Mouse (Mus musculus) adrenal gland, postnatal 10 days (tissue): ENCODE data around the gene Spx. TPM values are rescaled to one million over a fixed set of nuclear protein-coding genes. Genes with fewer than 3 reads are reported as not detected.

ENCODE experiments used
- DNase-seq: peaks from one replicate; pipeline ENCODE4 v3.0.0; 2021; ENCODE audit warnings: mixed read lengths
- total RNA-seq, 2 experiments: library from RNA; stranded (reverse); gene quantifications; 2 replicates each; pipeline ENCODE4 v1.2.3; 2021

Gene Spx
- total RNA-seq, 2 experiments from 2014 or later: 0.18 TPM; not detected in 1

DNA sequence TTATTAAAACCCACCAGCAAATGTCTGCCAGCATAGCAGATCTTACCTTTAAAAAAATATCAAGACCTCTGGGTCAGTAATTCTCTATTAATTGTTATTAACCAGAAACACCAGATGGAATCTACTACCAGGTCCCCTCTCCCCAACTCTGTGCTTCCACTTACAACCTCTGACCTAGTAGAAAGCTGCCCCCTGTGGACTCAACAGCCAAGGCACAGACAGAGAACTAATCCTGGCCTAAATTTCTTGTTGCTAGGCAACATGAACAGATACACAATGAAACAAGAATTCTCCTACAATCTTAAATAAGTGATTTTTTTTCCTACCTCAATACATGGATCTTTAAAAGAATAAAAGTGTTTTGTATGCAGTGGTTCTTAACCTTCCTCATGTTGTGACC is 15.8 kb downstream of the Spx start:
- no peak for DNase-seq

DNA sequence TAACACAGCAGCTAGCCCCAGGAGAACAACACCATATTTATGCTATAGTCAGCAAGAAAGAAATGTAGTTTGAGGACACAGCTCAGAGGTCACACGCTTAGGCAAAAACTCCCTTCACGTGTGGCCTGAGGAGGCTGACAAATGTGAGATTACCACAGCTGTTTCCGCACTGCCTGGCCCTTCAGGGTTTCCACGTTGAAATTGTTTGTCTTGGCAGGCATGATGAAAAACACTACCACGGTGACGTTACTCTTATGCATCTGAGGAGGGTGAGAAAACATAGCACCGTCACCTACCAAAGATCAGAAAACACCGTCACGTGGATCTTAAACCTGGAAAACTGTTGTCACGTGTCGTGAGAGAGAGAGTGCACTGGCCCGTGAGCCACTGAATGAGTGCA is 38.1 kb downstream of the Spx start:
- DNase-seq: peak; percentile 15

DNA sequence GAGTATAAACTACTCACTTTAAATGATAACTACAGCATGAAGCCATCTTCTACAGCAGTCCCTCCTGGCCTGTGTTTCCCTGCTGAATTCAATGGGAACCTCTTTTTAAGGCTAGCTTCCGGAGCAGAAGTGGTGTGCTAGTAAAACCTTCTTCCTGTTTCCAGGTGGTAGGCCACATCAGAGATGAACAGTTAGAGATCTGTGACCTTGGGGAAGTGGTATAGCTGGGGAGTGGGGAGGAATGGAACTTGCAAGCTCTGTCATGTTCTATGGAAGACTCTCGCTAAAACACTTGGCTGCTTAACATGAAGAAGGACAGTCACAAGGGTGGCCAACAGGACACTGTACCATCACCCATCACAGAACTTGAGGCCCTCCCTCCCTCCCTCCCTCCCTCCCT is 40.1 kb downstream of the Spx start:
- no peak for DNase-seq

DNA sequence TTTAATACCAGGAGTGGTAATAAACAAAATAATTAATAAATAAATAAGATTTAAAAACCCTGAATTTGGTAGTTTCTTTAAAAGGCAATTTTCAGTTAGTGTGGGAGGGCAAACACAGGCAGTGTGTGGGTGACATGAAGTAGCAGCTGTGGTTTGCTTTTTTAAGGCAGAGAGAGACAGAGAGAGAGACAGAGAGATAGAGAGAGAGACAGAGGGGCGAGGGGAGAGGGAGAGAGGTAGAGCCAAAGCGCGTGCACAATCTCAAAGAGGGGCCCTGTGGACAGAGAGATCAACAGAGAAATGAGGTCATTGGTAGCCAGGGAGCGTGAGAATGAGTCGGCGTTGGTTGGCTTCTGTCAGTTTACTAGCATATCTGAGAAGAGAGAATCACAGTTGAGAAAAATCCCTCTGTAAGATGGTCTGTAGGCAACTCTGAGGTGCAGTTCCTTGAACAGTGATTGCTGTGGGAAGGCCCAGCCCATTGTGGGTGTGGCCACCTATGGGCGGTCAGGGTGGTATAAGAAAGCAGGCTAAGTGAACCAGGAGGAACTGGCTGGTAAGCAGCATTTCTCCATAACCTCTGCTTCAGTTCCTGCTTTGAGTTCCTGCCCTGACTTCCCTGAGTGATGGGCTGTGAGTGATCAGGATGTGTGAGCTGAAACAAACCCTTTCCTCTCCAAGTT is 42.2 kb downstream of the Spx start:
- no peak for DNase-seq

DNA sequence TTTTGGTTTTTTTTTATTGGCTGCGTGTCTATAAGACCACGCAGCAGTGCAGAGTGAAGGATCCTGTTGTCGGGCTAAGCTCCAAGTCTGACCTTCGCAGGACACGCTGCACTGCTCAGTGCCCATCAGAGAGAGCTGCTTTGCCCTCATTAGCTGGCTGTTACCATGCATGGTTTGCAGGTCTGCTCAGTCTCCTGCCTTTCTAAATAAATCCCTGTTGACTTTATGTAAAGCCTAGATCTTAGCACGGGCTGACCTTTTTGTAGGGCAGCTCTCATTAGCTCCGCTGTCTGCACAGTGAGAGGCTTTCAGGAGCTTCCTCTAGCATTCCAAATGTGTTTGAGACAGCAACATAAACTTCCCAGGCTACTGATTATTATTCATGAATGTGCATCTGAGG is 44.8 kb downstream of the Spx start:
- no peak for DNase-seq

DNA sequence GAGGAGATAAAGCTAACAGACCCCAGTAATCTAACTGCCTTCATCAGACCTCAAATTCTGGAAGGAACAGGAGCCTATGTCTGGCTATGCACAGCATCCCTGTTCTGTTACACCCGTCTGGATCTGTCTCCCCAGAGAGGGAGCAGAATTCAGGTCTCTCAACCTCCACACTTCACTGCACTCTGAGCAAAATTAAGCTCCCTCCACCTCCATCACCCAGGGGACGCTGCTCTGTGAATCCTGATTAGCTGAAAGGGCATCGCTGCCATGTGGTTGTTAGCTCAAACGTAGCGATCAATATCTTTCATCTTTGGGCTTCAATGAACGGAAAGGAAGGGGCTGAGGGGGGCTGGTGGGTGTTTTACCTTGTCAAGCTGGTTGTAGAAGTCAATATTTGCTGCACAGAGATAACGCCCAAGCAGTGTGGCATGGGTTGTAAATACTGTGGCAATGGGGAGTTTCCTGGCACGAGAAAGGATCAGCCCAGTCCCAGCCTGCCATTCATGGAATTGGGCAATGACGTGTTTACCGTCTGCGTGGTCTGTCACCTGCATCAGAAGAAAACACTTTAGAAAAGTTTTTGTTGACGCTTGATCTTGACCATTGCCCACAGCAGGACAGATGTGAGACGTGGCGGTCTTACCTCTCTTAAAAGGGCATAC is 45.9 kb downstream of the Spx start:
- DNase-seq: no peak

DNA sequence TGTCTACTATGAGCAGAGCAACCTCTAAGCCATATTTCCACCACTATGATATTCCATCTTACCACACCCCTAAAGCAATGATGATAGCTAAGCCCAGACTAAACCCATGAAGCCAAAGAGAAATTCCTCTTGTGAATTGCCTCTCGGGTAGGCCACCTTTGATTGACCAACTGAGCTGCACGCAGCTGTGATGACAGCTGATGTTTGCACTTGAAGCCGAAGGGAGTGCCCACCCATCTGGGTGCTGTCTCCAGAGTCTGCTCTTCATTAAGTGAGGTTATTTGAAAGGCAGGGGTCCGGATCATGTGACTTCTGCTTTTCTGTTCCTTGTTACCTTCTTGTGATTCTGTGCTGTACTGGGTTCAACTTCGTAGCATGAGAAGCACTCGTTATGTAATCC is 49.0 kb downstream of the Spx start:
- DNase-seq: no peak

Other genes with a start within 250 kb of the Spx start
- gene Slco1a6, start 204.9 kb upstream of the Spx start, total RNA-seq: under 1 TPM in 1 of 2 experiments, not detected in 1; 0.76 TPM
- gene Iapp, start 115.0 kb upstream of the Spx start, total RNA-seq: not detected
- gene Slco1a5, start 90.5 kb upstream of the Spx start, total RNA-seq: not detected
- 10 to 100 TPM in 1 of 2 experiments, 1 to 10 TPM in 1; 9.6 to 14.7 TPM for gene Pyroxd1, start 67.8 kb upstream of the Spx start, total RNA-seq
- gene Recql, start 26.4 kb upstream of the Spx start, total RNA-seq: 10 to 100 TPM; 13.9 to 17.8 TPM
- gene Golt1b, start 26.2 kb upstream of the Spx start, total RNA-seq: 10 to 100 TPM; 32.5 to 35.0 TPM
- 10 to 100 TPM in 1 of 2 experiments, 1 to 10 TPM in 1; 9.9 to 42.7 TPM for gene Gys2, start 59.7 kb downstream of the Spx start, total RNA-seq
- gene Ldhb, start 94.5 kb downstream of the Spx start, total RNA-seq: 100 to 1,000 TPM; 483 to 579 TPM
- 10 to 100 TPM; 22.2 to 23.9 TPM for gene Kcnj8, start 158.2 kb downstream of the Spx start, total RNA-seq